Mouse (Mus musculus) ovary, postnatal 10 days (tissue): ENCODE measurements around the gene Apln.

ENCODE experiments used
- DNase-seq: peaks from one replicate; pipeline ENCODE4 v3.0.0; 2022; ENCODE audit warnings: low spot score

Gene Apln

DNA sequence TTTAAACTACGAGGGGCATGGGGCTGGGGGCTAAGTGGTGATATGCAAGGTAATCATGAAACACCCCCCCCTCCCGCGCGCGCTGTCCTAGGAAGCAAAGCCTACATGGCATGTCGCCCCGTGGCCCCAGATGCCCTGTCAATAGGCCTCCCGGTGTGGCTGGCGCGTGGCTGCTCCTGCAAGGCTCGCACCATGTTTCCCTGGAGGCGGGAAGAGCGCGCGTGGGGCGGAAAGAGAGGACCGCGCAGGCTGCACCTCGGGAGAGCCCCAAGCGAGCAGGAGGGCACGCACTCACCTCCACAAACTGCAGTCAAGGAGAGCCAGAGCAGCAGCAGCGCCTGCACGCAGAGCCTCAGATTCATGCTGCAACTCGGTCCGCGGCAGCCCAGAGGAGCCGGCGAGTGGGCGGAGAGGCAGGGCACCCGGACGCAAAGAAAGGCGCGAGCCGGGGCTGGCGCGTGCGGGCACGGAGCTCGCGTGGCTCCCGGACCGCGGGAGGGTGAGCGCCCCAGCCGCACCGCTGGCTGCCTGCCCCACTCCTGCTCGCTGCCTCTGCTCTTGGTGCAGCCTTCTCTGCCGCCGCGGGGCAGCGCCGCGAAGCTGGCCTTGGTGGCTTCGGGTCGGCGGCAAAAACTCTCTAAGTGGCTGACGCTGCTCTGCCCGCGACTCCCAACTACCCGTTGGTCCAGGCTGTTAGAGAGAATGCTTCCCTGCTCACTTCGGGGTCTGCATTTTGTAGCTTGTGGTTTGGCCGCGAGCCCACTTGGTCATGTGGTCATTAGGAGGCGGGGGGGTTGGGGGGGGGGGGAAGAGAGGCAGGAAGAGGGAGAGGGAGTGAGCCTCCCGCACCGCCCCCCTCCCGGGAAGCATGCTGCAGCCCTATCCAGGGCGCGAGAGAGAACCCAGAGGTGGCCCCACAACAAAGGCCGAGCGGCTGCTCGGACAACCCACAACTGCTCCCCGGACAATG, at the start of gene Apln:
Gene Apln, minus strand, starts transcription at position 710 of the 970 bp plus-strand sequence.
- DNase-seq: no peak

DNA sequence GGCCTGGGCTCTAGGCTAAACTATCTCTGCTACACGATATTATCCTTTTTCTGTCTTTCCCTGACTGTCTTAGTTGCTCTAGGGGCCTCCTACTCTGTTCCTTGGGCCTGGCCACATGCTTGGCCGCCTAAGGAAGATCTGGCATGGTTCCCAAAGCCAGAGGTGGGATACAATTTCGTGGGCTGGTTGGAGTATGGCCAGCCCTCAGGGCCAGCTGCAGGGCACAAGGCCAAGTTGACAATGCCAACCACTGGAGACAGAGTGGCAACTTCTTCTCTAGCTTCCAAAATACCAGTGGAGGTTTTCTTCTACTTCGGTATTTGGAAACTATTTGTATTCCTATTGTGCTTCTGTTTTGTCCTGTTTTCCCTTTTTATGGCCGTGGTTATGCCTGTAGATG, 47.7 kb upstream of the Apln start:
- no peak for DNase-seq

DNA sequence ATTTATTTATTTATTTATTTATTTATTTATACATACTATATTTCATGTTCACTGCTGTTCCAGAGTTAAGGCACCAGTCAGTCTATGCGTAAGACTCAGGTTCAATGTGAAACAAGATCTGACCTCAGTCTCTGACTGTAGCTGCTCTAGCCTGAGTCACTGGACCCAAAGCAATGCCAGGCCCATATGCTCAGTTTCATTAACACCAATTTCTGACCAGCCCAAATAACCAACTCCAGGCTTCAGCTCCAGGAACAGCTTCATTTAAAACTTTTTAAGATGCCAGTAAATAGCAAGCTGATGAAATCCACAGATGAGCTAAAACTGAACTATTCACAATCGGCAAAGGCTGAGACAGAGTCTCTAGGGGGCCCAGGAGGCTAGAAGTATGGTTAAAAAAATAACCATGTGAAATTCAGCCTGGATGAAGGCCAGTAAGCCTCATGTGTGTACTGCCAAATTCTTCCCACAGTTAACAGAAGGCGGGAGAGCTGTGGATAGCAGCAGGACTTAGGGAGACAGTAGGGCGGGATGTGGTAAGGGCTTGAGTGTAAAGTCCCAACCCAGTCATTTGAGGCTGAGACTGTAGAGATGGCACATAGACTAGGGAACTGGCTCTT, 42.3 kb upstream of the Apln start:
- DNase-seq: no peak

DNA sequence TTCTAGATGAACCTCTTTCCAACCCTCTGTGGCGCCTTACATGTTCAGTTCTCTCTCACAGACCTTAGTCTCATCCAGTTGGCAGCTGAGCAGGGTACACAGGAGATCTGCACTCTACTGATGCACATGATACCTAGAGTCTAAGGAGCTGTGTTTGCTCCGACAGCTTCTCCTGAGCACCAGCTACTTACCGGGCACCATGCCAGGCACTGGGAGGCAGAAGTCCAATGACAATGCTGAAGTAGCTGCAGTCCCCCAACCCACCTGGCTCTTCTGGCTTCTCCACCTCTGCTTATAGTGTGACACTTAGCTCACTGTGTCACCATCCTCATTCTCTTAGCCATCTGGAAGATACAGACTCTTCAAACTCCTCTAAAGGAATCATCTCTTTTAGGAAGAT, 40.0 kb upstream of the Apln start:
- DNase-seq: no peak

DNA sequence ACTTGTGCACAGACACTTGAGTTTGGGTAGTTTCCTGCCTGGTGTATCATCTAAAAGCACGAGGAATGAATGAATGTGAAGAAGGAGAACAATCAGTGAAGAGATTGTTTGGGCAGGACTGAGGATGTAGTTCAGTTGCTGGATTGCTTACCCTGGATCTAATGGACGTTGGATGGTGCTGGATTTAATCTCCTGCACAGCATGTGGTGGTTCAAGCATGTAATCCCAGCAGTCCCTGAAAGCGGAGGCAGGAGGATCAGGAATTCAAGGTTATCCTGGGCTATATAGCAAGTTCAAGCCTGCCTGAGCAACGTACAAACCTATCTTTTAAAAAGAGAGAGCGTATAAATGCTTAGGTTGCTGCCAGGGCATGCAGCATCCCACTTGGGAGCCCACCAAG, 37.7 kb upstream of the Apln start:
- no peak for DNase-seq

DNA sequence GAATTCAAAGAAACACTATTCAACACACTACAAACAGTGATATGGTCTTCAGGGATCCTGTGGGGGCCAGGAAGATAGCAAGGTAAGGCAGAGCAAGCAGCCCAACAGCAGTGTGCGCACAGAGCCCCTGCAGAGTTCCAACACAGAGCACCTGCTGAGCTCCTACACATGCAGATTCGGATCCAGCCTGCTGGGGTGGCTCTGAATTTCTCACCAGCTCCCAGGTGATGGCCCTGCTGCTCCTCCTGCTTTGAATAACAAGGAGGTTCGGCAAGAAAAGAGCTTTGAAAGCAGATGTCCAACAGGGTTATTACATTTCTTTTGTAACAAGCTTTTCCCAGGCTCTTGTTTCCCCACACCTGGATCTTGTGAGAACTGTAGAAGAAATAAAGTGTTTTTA, 37.3 kb upstream of the Apln start:
- no peak for DNase-seq

DNA sequence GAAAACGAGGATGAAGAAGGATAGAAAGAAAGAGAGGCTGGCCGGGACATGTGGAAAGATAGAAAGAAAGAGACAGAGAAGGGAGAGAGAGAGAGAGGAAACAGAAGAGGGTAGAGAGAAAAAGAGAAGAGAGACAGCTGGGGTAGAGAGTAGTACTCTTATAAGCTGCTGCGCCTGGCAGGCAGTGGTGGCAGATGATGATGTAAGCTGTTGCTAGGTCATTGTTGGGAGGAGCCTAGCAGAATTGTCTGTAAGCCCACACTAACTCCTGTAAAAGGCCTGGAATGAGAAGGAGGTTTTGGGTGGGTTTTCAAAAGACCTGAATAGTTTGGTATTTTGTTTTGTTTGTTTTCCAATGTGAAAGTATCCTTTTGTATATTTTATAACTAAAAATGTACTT, 32.2 kb upstream of the Apln start:
- DNase-seq: no peak

DNA sequence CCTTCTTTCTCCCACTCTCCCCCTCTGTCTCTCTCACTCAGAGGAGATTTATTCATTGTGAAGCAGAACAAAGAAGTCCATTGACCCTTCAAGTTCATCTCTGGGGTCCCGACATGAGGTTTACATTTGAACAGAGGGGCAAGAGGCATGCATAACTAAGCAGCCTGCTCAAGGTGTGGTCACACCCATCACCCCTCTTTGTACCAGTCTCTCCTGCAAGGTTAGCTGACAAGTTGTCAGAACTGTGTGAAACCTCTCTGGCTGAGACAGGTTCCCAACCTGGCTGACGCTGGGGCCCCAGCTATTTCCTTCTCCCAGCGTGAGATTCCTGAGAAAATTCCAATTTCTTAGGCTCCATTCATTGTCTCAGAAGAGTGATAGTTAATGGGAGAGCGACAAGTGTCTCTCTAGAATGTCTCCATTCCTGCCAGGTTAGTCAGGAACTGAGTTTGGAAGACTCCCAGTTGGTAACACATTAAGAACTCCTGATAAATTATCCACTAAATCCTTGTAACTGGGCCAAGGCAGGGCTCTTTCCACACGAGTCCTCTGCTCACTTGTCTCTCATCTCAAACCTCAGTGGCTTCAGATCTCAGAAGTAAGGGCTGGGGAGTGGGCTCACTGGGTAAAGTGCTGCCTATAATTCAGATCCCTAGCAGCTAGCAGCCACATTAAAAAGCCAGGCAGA, 29.7 kb upstream of the Apln start:
- DNase-seq: no peak

DNA sequence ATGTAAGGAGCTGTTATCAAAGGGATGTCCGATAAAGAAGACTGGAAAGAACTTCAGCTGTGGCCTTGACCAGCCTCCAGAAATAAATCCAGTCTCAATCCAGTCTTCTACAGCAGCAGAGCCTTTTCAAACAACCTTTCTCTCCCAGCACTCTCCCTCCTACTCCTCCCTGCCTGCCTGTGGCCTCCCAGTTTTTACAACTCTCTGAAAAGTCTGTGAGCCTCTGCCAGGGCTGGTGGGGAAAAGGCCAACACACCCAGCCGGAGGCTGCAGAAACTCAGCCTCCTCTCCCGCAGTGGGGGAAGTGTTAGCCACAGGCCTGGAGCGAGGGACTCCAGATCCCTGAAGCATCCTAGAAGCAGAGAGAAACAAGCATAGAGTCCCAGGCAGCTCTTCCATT, 27.8 kb upstream of the Apln start:
- no peak for DNase-seq

DNA sequence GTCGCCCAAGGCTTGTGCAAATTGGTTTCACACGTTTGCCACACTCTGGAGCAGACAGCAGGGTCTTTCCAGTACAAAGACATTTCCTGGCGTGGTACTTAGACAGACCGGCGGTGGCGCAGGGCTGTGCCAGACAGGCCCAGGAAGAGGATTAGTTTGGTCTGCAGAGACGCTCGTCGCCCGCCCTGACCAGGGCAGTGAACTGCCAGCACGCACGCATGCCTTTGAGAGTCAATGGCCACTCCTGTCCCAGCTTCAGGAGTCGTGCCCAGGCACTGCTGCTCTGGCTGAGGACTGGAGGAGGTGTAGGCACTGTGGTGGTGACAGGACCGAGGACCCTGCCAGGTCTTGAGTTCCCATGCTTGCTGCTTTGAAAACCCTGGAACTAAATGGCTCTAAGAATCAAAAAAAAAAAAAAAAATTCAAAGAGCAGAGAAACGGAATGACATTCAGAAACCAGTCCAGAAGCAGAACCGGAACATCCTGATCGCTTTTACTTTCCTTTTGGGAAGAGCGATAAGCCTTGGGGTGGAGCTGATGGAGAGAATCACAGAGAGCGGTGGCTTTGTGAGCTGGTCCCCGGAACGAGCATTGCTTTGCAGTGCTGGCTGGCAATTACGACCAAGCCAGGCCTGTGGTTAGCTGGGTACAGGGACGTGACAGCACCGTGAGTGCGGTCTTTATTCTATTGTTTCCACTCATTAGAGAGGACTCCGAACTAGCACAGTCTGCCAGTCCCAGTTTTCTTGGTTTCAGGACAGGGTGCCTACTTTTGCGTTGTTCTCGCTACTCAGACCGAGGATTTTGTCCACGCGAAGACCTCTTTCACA, 19.7 kb upstream of the Apln start:
- DNase-seq: no peak

DNA sequence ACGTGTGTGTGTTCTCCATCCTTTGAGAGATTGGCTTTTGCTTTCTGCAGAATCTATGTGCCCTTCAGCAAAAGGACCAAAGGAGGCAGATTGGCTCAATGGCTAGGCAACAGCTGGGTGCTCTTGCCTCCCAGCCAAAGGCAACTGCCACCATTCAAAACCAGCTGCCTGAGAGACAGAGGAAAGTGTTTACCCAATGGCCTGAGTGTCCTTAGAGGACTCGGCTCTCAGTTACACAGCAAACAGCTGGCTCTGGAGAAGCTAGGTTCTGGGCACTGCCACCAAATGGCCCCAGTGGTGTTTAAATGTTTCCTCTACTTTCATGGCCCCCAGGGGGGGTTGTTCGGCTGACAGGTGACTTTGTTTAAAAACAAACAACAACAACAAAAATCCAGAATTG, 19.1 kb upstream of the Apln start:
- no peak for DNase-seq

DNA sequence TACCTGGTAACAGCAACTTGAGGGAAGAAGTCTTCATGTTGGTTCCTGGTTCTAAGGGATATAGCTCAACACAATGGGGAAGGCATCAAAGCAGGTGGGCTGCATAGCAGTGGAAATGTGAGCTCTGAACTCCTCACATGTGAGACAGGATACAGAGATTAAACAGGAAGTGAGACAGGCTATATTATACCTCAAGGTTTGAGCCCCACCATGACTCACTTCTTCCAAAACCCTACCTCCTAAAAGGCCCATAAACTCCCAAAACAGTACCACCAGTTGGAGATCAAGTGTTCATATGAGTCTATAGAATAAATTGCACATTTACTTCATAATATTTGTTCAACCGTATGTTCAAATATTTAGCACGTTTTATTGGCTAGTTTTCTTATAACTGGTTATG, 11.7 kb upstream of the Apln start:
- no peak for DNase-seq

DNA sequence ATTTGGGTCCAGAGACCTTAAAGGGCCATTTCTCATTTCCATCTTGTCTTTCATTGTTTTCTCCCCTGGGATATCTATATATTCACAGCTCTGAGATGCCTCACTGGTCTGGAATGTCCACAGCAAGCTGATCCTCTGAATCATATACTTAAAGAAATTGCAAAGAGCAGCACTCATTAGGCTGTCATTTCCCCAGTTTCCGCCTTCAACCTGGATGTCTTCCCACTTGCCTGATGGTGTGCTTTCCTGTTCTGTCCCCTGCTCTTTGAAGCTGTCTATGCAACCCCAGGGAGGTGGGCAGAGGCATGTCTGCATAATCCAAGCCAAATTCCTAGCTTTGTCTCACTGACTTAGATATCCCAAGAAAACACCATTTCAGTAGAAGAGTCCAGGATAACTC, 9.6 kb upstream of the Apln start:
- no peak for DNase-seq

DNA sequence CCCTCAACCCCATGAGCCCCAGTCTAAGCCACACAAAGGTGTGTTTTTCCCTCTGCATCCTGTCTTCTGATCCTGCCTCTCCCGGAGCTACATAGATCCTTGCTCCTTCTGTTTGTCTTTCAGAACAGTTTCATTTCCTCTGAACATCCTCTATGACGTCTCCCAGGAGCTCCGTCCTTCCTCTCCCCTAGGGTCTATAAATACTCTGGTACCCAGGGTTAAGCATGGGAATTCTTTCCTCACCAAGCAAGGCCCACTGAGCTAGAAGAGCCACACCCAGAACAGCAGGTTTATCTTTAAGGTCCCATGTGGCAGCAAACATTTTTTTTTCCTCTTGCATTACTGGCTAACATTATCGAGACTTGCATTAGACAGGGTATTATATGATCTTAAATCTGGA, 8.1 kb upstream of the Apln start:
- no peak for DNase-seq

DNA sequence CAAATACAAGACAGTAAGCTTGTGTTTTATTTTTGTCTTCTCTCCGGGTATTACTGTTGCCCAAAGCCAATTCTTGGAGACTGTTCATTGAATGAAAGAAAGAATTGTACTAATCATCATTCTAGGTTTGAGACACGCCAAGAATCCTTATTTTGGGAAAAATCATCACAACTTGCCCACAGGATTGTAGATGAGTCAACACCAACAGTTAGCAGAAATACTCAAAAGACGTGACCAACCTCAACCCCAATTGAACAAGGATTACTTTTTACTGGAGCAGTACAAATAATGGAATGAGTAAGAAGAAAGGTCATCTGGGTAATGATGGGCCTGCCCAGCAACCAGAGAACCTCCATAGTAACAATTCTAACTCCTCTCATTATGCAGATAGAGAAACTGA, 5.7 kb upstream of the Apln start:
- DNase-seq: no peak

DNA sequence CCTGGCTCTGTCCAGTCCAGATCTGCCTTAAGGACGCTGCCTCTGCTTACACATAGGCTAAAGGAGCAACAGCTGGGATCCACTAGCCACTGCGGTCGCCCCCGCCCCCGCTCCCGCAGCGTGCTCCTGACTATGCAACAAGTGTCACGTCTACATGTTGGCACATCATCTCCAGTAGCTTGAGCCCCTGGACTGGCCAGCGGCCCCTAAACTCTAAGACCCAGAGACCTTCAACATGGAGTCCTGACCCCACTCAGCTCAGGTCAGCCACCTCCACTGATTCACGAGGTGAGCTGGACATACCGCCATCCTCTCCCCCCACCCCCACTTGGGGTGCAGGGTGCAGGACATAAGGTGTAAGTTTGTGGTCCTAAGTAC, 898 bp downstream of the Apln start:
- no peak for DNase-seq

DNA sequence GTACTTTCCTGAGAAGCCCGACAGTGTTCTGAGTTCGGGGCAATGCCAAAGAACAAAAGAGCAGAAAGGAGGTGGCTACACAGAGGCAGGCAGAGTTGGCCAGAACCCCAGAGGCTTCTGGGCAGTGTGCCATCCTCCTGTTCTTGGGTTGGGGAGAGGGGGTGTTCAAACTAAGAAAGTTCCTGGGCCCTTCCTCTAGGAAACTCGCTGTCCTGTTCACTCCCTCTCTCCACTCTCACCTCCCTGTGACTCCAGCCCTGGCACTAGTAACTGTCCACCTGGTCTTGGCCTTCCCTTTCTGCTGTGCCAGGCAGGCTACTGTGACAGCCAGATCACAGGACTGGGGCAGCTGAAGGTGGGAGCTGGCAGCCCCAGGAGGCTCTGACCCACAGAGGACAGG, 1.6 kb downstream of the Apln start:
- DNase-seq: no peak

DNA sequence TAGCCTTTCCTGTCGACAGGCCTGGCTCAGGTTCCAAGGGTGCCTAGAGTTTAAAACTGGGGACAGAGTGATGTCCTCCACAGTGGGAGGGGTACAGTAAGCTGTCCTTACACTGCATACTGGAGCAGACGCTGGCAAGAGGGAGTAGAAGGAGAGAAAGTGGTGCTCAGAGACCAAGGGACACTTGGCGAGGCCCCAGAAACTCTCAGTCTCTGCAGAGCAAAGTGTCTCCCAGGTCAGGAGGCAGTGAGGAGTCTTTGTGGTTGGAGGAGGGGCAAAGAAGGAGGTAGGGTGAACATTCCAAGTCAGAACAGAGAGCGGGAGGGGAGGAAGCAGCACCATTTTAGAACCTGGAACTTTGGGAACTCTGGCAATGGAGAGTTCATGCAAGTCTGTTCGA, 2.8 kb downstream of the Apln start:
- no peak for DNase-seq

DNA sequence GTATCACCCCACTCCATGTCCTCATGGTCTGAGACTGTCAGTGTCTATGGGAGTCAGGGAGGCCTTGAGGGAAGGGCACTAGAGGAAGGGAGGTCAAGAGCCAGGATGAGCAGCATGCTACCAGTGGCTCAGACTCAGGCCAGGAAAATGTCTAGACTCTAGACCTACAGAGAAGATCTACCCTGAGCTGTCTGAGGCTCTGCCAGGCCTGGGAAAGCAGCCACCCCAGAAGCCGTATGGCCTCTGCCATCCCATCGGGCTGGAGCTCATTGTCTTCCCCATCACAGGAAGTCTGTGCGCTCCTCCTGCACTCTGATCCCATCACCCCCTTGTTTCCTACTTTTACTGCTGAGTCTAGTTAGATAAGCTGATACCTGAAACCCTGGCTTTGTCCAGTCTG, 4.1 kb downstream of the Apln start:
- DNase-seq: no peak

DNA sequence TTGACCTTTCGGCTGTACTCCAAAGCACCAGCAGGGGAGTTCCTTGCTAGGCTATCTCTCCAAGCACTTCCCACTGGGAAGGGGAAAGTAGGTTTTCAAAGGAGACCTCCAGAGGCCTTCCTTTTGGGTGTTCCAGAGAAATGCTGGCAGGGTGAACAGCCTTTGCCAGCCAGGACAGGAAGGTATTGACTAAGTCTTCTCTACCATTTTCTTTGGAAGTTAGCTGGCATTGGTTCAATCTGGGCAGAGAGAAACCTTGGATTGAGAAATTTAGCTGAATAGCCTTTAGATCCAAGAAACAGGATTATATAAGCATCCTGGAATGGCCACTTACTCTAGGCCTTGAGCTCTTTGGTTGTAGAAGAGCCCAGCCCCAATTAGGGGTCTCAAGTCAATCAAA, 11.8 kb downstream of the Apln start:
- DNase-seq: no peak

DNA sequence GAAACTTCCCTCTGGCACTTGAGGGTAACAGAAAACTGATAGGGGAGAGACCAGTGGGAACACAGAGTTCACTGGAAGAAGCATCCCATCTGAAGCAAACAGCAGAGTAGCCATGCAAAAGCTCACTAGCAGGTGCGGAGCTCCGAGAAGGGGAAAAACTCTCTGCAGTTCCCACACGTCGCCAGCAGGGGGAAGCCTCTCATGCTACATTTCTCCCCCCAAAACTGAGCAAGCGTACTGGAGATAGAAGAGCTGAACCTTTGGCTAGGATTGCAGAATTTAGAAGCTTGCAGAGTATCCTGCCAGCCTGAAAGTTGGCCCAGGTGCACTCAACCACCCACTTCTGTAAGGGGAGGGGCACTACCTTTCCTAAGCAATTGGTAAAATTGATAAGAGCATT, 14.7 kb downstream of the Apln start:
- DNase-seq: peak; percentile 45

DNA sequence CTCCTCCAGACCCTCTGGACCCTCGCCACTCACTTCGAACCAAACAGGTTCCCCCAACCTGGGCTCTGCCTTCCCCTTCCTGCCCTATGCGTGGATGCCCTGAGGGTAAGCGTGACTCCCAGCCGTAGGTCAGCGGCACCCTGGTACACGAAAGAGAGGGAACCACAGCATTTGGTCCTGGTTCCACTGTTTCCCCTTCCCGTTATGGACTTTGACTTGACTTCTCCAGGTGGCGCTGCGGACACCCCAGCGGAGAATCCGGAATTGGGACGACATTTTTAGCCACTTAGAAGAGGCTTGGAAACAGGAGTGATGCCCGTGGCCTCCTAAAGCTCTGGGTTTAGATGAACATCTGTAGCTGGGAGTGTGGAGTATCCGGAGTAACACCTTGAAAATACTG, 15.3 kb downstream of the Apln start:
- DNase-seq: no peak
